Mouse (Mus musculus): ENCODE data around the gene Htr6. TPM values are rescaled to one million over a fixed set of nuclear protein-coding genes. Genes with fewer than 3 reads are reported as not detected.
A peak's percentile ranks its signal among the peaks of the same experiment; 100 is the strongest.

Gene Htr6
- polyA plus RNA-seq, 1 experiment from 2014 or later = 0.11 TPM

- Histone ChIP-seq H3K9me3 (ENCODE audit: control insufficient read depth, low read length) (no peaks in the 10 kb centered on the region), H3K4me1 (ENCODE audit: control insufficient read depth, insufficient read depth, low read length) (no peaks in the 10 kb centered on the region), H3K27ac (ENCODE audit: low read depth, low read length) (no peak overlapping the region), H3K36me3 (ENCODE audit: control insufficient read depth, insufficient read depth, low read length) (no peaks in the 10 kb centered on the region), H3K4me3 (ENCODE audit: low read depth, low read length) (no peak overlapping the region), H3K9ac (ENCODE audit: low read length) (no peak overlapping the region), H3K27me3 (ENCODE audit: control insufficient read depth, insufficient read depth, low read length) (no peaks in the 10 kb centered on the region), H3K4me2 (ENCODE audit: low read depth) (no peak overlapping the region)
- 81% methylated on average over 8 of the region's 8 CpGs for WGBS
- DNase-seq (ENCODE audit: low spot score) (no peak), ATAC-seq (ENCODE audit: insufficient read depth, low FRiP score, low TSS enrichment) (no peak)
Observed at GRCm38 (mm10) chr4:139034010-139034367, 41.4 kb downstream of the Htr6 start.

GRCm38 (mm10) chr4:139033263-139034009 is 41.9 kb downstream of the Htr6 start:
- ATAC-seq (ENCODE audit: insufficient read depth, low FRiP score, low TSS enrichment) (no peak), DNase-seq (ENCODE audit: low spot score) (no peak)
- Histone ChIP-seq H3K4me2 (ENCODE audit: low read depth) (no peak overlapping the region), H3K9me3 (ENCODE audit: control insufficient read depth, low read length) (no peaks in the 10 kb centered on the region), H3K4me3 (ENCODE audit: low read depth, low read length) (no peak overlapping the region), H3K27me3 (ENCODE audit: control insufficient read depth, insufficient read depth, low read length) (no peaks in the 10 kb centered on the region), H3K4me1 (ENCODE audit: control insufficient read depth, insufficient read depth, low read length) (no peaks in the 10 kb centered on the region), H3K27ac (ENCODE audit: low read depth, low read length) (no peak overlapping the region), H3K36me3 (ENCODE audit: control insufficient read depth, insufficient read depth, low read length) (no peaks in the 10 kb centered on the region), H3K9ac (ENCODE audit: low read length) (no peak overlapping the region)
- WGBS = 84% methylated on average over 11 of the region's 11 CpGs

- no peak overlapping the region for H3K4me2 ChIP-seq (ENCODE audit: low read depth)
- H3K4me1 ChIP-seq (ENCODE audit: control insufficient read depth, insufficient read depth, low read length) = no peaks in the 10 kb centered on the region
- DNase-seq (ENCODE audit: low spot score) = no peak
- ATAC-seq (ENCODE audit: insufficient read depth, low FRiP score, low TSS enrichment) = no peak
- H3K9me3 ChIP-seq (ENCODE audit: control insufficient read depth, low read length) = no peaks in the 10 kb centered on the region
- no peaks in the 10 kb centered on the region for H3K36me3 ChIP-seq (ENCODE audit: control insufficient read depth, insufficient read depth, low read length)
- no peaks in the 10 kb centered on the region for H3K27me3 ChIP-seq (ENCODE audit: control insufficient read depth, insufficient read depth, low read length)
- H3K4me3 ChIP-seq (ENCODE audit: low read depth, low read length) = no peak overlapping the region
- no peak overlapping the region for H3K27ac ChIP-seq (ENCODE audit: low read depth, low read length)
- WGBS = 83% methylated on average over 12 of the region's 12 CpGs
- no peak overlapping the region for H3K9ac ChIP-seq (ENCODE audit: low read length)
Observed at GRCm38 (mm10) chr4:139032521-139032920, 42.8 kb downstream of the Htr6 start.

DNA sequence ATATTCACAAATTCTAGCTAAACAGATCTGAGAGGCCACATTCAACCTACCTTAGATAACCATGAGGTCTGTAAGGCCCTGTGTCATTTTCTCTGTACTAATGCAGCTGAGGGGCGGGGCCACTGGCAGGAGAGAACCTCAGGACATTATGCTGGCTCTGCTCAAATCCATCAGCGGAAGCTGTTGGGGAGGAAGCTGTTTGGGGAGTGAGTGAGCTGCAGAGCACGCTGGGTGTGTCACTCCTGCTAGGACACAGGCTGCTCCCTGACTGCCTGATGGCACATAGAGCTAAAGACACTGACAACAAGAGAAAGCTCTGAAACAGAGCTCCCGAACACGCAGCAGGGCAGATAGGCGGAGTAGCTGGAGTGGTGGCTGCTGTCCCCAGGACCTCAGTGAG is 44.7 kb downstream of the Htr6 start:
- DNase-seq (ENCODE audit: low spot score) = no peak
- no peaks in the 10 kb centered on the region for H3K36me3 ChIP-seq (ENCODE audit: control insufficient read depth, insufficient read depth, low read length)
- no peak overlapping the region for H3K9ac ChIP-seq (ENCODE audit: low read length)
- H3K4me1 ChIP-seq (ENCODE audit: control insufficient read depth, insufficient read depth, low read length) = no peaks in the 10 kb centered on the region
- ATAC-seq (ENCODE audit: insufficient read depth, low FRiP score, low TSS enrichment) = no peak
- 70% methylated on average over 6 of the region's 6 CpGs for WGBS
- H3K4me3 ChIP-seq (ENCODE audit: low read depth, low read length) = no peak overlapping the region
- H3K9me3 ChIP-seq (ENCODE audit: control insufficient read depth, low read length) = no peaks in the 10 kb centered on the region
- no peak overlapping the region for H3K27ac ChIP-seq (ENCODE audit: low read depth, low read length)
- no peaks in the 10 kb centered on the region for H3K27me3 ChIP-seq (ENCODE audit: control insufficient read depth, insufficient read depth, low read length)
- H3K4me2 ChIP-seq (ENCODE audit: low read depth) = no peak overlapping the region

DNA sequence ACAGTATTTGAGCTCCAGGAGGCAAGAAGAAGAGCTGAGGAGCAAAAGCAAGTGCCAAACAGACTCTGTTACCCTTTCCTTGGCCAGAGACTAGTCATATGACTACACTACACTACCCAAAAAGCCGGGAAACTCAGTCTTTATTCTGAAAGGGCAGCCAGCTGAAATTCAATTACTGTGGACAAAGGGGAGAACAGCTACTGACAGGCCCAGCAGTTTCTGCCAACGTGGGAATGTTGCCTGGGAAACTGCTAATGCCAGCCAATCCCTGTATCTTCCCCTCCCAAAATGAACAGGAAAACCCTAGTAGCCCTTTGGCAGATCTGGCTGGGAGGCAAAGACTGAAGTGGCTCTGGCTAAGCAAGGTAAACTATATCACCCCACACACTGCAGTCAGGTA is 51.0 kb downstream of the Htr6 start:
- no peak overlapping the region for H3K4me3 ChIP-seq (ENCODE audit: low read depth, low read length)
- no peak for DNase-seq (ENCODE audit: low spot score)
- H3K27ac ChIP-seq (ENCODE audit: low read depth, low read length) = no peak overlapping the region
- H3K27me3 ChIP-seq (ENCODE audit: control insufficient read depth, insufficient read depth, low read length) = no peaks in the 10 kb centered on the region
- no peak for ATAC-seq (ENCODE audit: insufficient read depth, low FRiP score, low TSS enrichment)
- H3K4me1 ChIP-seq (ENCODE audit: control insufficient read depth, insufficient read depth, low read length) = no peaks in the 10 kb centered on the region
- H3K9ac ChIP-seq (ENCODE audit: low read length) = no peak overlapping the region
- H3K4me2 ChIP-seq (ENCODE audit: low read depth) = no peak overlapping the region
- WGBS = 21% methylated on average over 2 of the region's 2 CpGs
- H3K9me3 ChIP-seq (ENCODE audit: control insufficient read depth, low read length) = no peaks in the 10 kb centered on the region
- no peaks in the 10 kb centered on the region for H3K36me3 ChIP-seq (ENCODE audit: control insufficient read depth, insufficient read depth, low read length)

- Histone ChIP-seq H3K4me2 (ENCODE audit: low read depth) (no peak overlapping the region), H3K9me3 (ENCODE audit: control insufficient read depth, low read length) (no peaks in the 10 kb centered on the region), H3K4me3 (ENCODE audit: low read depth, low read length) (no peak overlapping the region), H3K27me3 (ENCODE audit: control insufficient read depth, insufficient read depth, low read length) (no peaks in the 10 kb centered on the region), H3K27ac (ENCODE audit: low read depth, low read length) (no peak overlapping the region), H3K9ac (ENCODE audit: low read length) (no peak overlapping the region), H3K4me1 (ENCODE audit: control insufficient read depth, insufficient read depth, low read length) (peaks cover 4% of the 10 kb centered on the region; the same call in 1 of the 2 replicates), H3K36me3 (ENCODE audit: control insufficient read depth, insufficient read depth, low read length) (no peaks in the 10 kb centered on the region)
- 90% methylated on average over 3 of the region's 3 CpGs for WGBS
- DNase-seq (ENCODE audit: low spot score) = no peak
- no peak for ATAC-seq (ENCODE audit: insufficient read depth, low FRiP score, low TSS enrichment)
Observed at GRCm38 (mm10) chr4:139020385-139020784, 55.0 kb downstream of the Htr6 start.

DNA sequence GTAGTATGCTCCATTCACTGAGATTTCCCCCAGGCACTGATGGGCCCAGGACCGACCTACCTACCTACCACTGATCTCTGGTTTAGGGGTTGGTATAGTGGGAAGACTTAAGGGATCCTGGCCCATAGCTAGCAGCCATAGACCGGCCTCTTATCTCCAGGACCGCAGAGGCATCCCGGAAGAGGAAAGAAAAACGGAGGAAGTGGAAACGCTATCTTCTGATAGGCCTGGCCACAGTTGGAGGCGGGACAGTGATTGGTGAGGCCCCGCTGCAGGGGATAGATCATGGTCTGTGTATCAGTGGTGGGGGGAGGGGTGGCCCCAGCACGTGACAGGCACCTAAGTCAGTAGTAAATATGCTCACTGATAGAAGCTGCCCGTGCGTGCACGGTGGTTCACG is 56.0 kb downstream of the Htr6 start:
- Histone ChIP-seq H3K4me1 (ENCODE audit: control insufficient read depth, insufficient read depth, low read length) (peaks cover 4% of the 10 kb centered on the region; the same call in 1 of the 2 replicates), H3K9ac (ENCODE audit: low read length) (no peak overlapping the region), H3K4me3 (ENCODE audit: low read depth, low read length) (no peak overlapping the region), H3K36me3 (ENCODE audit: control insufficient read depth, insufficient read depth, low read length) (no peaks in the 10 kb centered on the region), H3K9me3 (ENCODE audit: control insufficient read depth, low read length) (no peaks in the 10 kb centered on the region), H3K27ac (ENCODE audit: low read depth, low read length) (no peak overlapping the region), H3K27me3 (ENCODE audit: control insufficient read depth, insufficient read depth, low read length) (no peaks in the 10 kb centered on the region), H3K4me2 (ENCODE audit: low read depth) (no peak overlapping the region)
- DNase-seq (ENCODE audit: low spot score) = peak; percentile 40
- no peak for ATAC-seq (ENCODE audit: insufficient read depth, low FRiP score, low TSS enrichment)
- 72% methylated on average over 13 of the region's 13 CpGs for WGBS

- Histone ChIP-seq H3K36me3 (ENCODE audit: control insufficient read depth, insufficient read depth, low read length) (no peaks in the 10 kb centered on the region), H3K4me2 (ENCODE audit: low read depth) (no peak overlapping the region), H3K27me3 (ENCODE audit: control insufficient read depth, insufficient read depth, low read length) (no peaks in the 10 kb centered on the region), H3K4me3 (ENCODE audit: low read depth, low read length) (no peak overlapping the region), H3K27ac (ENCODE audit: low read depth, low read length) (no peak overlapping the region), H3K9me3 (ENCODE audit: control insufficient read depth, low read length) (no peaks in the 10 kb centered on the region), H3K9ac (ENCODE audit: low read length) (no peak overlapping the region), H3K4me1 (ENCODE audit: control insufficient read depth, insufficient read depth, low read length) (peaks cover 4% of the 10 kb centered on the region; the same call in 1 of the 2 replicates)
- DNase-seq (ENCODE audit: low spot score) (no peak), ATAC-seq (ENCODE audit: insufficient read depth, low FRiP score, low TSS enrichment) (no peak)
- 66% methylated on average over 4 of the region's 4 CpGs for WGBS
Observed at GRCm38 (mm10) chr4:139018976-139019375, 56.4 kb downstream of the Htr6 start.

DNA sequence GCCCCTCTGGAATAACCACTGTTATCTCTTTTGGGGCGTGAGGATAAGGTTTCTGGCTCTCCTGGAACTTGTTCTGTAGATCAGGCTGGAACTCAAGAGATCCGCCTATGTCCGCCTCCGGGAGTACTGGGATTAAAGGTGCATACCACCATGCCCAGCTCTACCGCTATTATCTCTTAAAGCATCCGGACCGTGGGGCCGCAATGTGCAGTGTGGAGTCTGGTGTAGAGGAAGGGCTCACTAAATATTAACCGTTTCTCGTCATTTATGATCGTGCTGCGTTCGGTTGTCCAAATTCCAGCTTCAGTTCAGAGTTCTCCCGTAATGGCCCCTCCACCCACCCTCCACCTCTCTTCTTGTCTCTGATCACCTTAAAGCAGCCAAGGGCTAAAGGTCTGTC is 57.0 kb downstream of the Htr6 start:
- Histone ChIP-seq H3K27me3 (ENCODE audit: control insufficient read depth, insufficient read depth, low read length) (no peaks in the 10 kb centered on the region), H3K9ac (ENCODE audit: low read length) (no peak overlapping the region), H3K4me3 (ENCODE audit: low read depth, low read length) (no peak overlapping the region), H3K4me2 (ENCODE audit: low read depth) (no peak overlapping the region), H3K27ac (ENCODE audit: low read depth, low read length) (no peak overlapping the region), H3K4me1 (ENCODE audit: control insufficient read depth, insufficient read depth, low read length) (peaks cover 4% of the 10 kb centered on the region; the same call in 1 of the 2 replicates), H3K9me3 (ENCODE audit: control insufficient read depth, low read length) (no peaks in the 10 kb centered on the region), H3K36me3 (ENCODE audit: control insufficient read depth, insufficient read depth, low read length) (no peaks in the 10 kb centered on the region)
- ATAC-seq (ENCODE audit: insufficient read depth, low FRiP score, low TSS enrichment) (no peak), DNase-seq (ENCODE audit: low spot score) (no peak)
- WGBS = 91% methylated on average over 14 of the region's 14 CpGs

Measured in neural tube, embryonic 11.5 days (tissue).